Mouse (Mus musculus) lung, postnatal 0 days (tissue): ENCODE data around the gene Gm20696.

Experiments
- CTCF ChIP-seq: IDR thresholded peaks from 2 replicates; pipeline ENCODE4 v1.5.1; 2016; ENCODE audit warnings: antibody characterized with exemption, mild to moderate bottlenecking
- EP300 ChIP-seq: IDR thresholded peaks from 2 replicates; pipeline ENCODE4 v1.6.1; 2016; ENCODE audit warnings: antibody characterized with exemption, mild to moderate bottlenecking, control low read depth

DNA sequence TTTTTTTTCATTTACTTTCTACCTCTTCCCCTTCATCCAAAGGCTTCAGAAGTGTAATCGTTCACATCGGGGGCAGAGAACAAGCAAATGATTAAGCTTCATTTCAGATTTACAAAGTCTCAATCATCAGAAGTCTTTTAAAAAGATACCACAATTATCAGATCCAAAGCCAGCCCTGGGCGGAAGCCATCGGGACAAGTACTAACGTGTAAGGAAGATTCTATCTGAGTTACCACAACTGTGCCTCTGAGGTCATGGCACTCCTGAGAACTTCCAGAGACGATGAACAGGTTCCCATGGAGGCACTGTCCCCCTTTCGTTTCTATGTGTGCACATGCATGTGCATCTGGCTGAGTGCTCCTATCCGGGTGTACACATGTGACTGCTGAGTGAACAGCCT, 413.3 kb downstream of the Gm20696 start:
- TF ChIP-seq CTCF, result no peak
- TF ChIP-seq EP300, result no peak
